Mouse (Mus musculus) thymus, adult 2 months (tissue): ENCODE data around the gene Smg6. TPM values are rescaled to one million over a fixed set of nuclear protein-coding genes. Genes with fewer than 3 reads are reported as not detected.

Source experiments
- DNase-seq: peaks from one replicate; pipeline ENCODE4 v3.0.0; 2021
- H3K27ac ChIP-seq: fragments of 200-500 bp; 2 replicates; pipeline ENCODE4 v1.5.1; 2012; ENCODE audit warnings: low read length, control low read depth; ENCODE audit not compliant: control insufficient read depth, insufficient read depth
- H3K27me3 ChIP-seq: fragments of 200-500 bp; 2 replicates; pipeline ENCODE4 v1.6.1; 2012; ENCODE audit warnings: mild to moderate bottlenecking, low read length, moderate library complexity, mixed read lengths; ENCODE audit not compliant: control insufficient read depth, insufficient read depth
- H3K36me3 ChIP-seq: fragments of 200-500 bp; 2 replicates; pipeline ENCODE4 v1.6.1; 2012; ENCODE audit warnings: mild to moderate bottlenecking, low read length, moderate library complexity; ENCODE audit not compliant: control insufficient read depth, insufficient read depth
- H3K4me1 ChIP-seq: fragments of 200-500 bp; replicated peaks from 2 replicates; pipeline ENCODE4 v1.6.1; 2012; ENCODE audit warnings: low read length; ENCODE audit not compliant: control insufficient read depth, insufficient read depth
- H3K4me3 ChIP-seq: fragments of 200-500 bp; 2 replicates; pipeline ENCODE4 v1.5.1; 2012; ENCODE audit warnings: mild to moderate bottlenecking, low read length, control low read depth, moderate library complexity; ENCODE audit not compliant: control insufficient read depth, insufficient read depth
- CTCF ChIP-seq: fragments of 200-500 bp; IDR thresholded peaks from 2 replicates; pipeline ENCODE4 v1.5.1; 2012; ENCODE audit warnings: mild to moderate bottlenecking, control low read depth, low read length, moderate library complexity, borderline replicate concordance; ENCODE audit not compliant: control insufficient read depth, poor library complexity, insufficient read depth; ENCODE audit errors: extremely low read depth
- POLR2A ChIP-seq: fragments of 200-500 bp; IDR thresholded peaks from 2 replicates; pipeline ENCODE4 v1.6.1; 2012; ENCODE audit warnings: mild to moderate bottlenecking, low read length, control low read depth, moderate library complexity; ENCODE audit not compliant: control insufficient read depth, poor library complexity, insufficient read depth; ENCODE audit errors: extremely low read depth
- WGBS: fragments of 180-500 bp; shearing (Covaris S2); methylation state at CpG from one replicate; pipeline ENCODE4 v1.1.7; 2018; 5-methylcytosine and 5-hydroxymethylcytosine counted together
- polyA plus RNA-seq: library from polyadenylated mRNA; depleted of rRNA; stranded (reverse); fragments of >200 nt; gene quantifications from 2 replicates; pipeline ENCODE4 v1.2.3, GENCODE M21; 2012

The Smg6 gene
- polyA plus RNA-seq, 1 experiment = 69.7 TPM

GRCm38 (mm10) chr11:75154053-75154585, 228.5 kb downstream of the Smg6 start:
- no peak overlapping the region for H3K27ac ChIP-seq
- WGBS = 44% methylated on average over 6 of the region's 6 CpGs
- peaks cover 14% of the 10 kb centered on the region for H3K36me3 ChIP-seq
- H3K27me3 ChIP-seq = no peaks in the 10 kb centered on the region
- H3K4me1 ChIP-seq = peaks cover 7% of the 10 kb centered on the region; the same call in 1 of the 2 replicates
- DNase-seq = no peak
- TF ChIP-seq POLR2A = no peak
- TF ChIP-seq CTCF = no peak
- no peak overlapping the region for H3K4me3 ChIP-seq

- Histone ChIP-seq H3K4me3 (no peak overlapping the region), H3K27me3 (no peaks in the 10 kb centered on the region), H3K4me1 (peaks cover 7% of the 10 kb centered on the region; the same call in 1 of the 2 replicates), H3K27ac (no peak overlapping the region), H3K36me3 (peaks cover 2% of the 10 kb centered on the region)
- TF ChIP-seq POLR2A = no peak
- TF ChIP-seq CTCF = no peak
- 83% methylated on average over 6 of the region's 6 CpGs for WGBS
- DNase-seq = no peak
Measured at GRCm38 (mm10) chr11:75155985-75156384, 230.4 kb downstream of the Smg6 start.

GRCm38 (mm10) chr11:75156416-75156815, 230.8 kb downstream of the Smg6 start:
- WGBS = 82% methylated on average over 5 of the region's 5 CpGs
- no peak for DNase-seq
- Histone ChIP-seq H3K27me3 (no peaks in the 10 kb centered on the region), H3K4me1 (peaks cover 7% of the 10 kb centered on the region; the same call in 1 of the 2 replicates), H3K36me3 (no peaks in the 10 kb centered on the region; the same call in 1 of the 2 replicates), H3K27ac (no peak overlapping the region), H3K4me3 (no peak overlapping the region)
- TF ChIP-seq CTCF (no peak), POLR2A (no peak)

GRCm38 (mm10) chr11:75157037-75157436, 231.4 kb downstream of the Smg6 start:
- DNase-seq = no peak
- no peaks in the 10 kb centered on the region for H3K36me3 ChIP-seq
- H3K27ac ChIP-seq = no peak overlapping the region
- WGBS = 71% methylated on average over 4 of the region's 4 CpGs
- TF ChIP-seq POLR2A (no peak), CTCF (no peak)
- no peak overlapping the region for H3K4me3 ChIP-seq
- H3K27me3 ChIP-seq = no peaks in the 10 kb centered on the region
- peaks cover 7% of the 10 kb centered on the region; the same call in 1 of the 2 replicates for H3K4me1 ChIP-seq

- Histone ChIP-seq H3K27me3 (no peaks in the 10 kb centered on the region), H3K27ac (no peak overlapping the region), H3K4me1 (peaks cover 7% of the 10 kb centered on the region; the same call in 1 of the 2 replicates), H3K4me3 (no peak overlapping the region), H3K36me3 (peaks cover 6% of the 10 kb centered on the region; the same call in 1 of the 2 replicates)
- 85% methylated on average over 2 of the region's 2 CpGs for WGBS
- no peak for TF ChIP-seq POLR2A
- no peak for TF ChIP-seq CTCF
- DNase-seq = no peak
Measured at GRCm38 (mm10) chr11:75157901-75158300, 232.3 kb downstream of the Smg6 start.

GRCm38 (mm10) chr11:75158432-75158831, 232.8 kb downstream of the Smg6 start:
- Histone ChIP-seq H3K36me3 (peaks cover 7% of the 10 kb centered on the region; the same call in 1 of the 2 replicates), H3K4me1 (peaks cover 5% of the 10 kb centered on the region; the same call in 1 of the 2 replicates), H3K27me3 (no peaks in the 10 kb centered on the region), H3K4me3 (no peak overlapping the region), H3K27ac (no peak overlapping the region)
- 95% methylated on average over 14 of the region's 14 CpGs for WGBS
- no peak for TF ChIP-seq POLR2A
- no peak for TF ChIP-seq CTCF
- no peak for DNase-seq
